Mouse (Mus musculus) liver, embryonic 13.5 days (tissue): ENCODE results near the gene Tomm5. TPM values are rescaled to one million over a fixed set of nuclear protein-coding genes. Genes with fewer than 3 reads are reported as not detected.

Source experiments
- ATAC-seq: fragments of 200-750 bp; cut with Nextera tagmentation; 2 replicates; pipeline ENCODE4 v1.8.0; 2017; ENCODE audit warnings: low read depth, mild to moderate bottlenecking, moderate number of reproducible peaks, moderate library complexity
- DNase-seq: peaks from one replicate; pipeline ENCODE4 v3.0.0; 2022
- H3K27ac ChIP-seq: fragments of 300-500 bp; sonication (generic); 2 replicates; pipeline ENCODE4 v1.5.1; 2015; ENCODE audit warnings: moderate library complexity, mild to moderate bottlenecking, inconsistent platforms
- H3K27me3 ChIP-seq: fragments of 300-500 bp; sonication (generic); 2 replicates; pipeline ENCODE4 v1.6.1; 2015; ENCODE audit warnings: mild to moderate bottlenecking, inconsistent platforms
- H3K36me3 ChIP-seq: fragments of 300-500 bp; sonication (generic); 2 replicates; pipeline ENCODE4 v1.6.1; 2015; ENCODE audit warnings: mild to moderate bottlenecking, inconsistent platforms
- H3K4me1 ChIP-seq: fragments of 300-500 bp; sonication (generic); replicated peaks from 2 replicates; pipeline ENCODE4 v1.6.1; 2015; ENCODE audit warnings: inconsistent platforms
- H3K4me2 ChIP-seq: fragments of 300-500 bp; sonication (generic); 2 replicates; pipeline ENCODE4 v1.6.1; 2015; ENCODE audit warnings: inconsistent platforms, mild to moderate bottlenecking, moderate library complexity
- H3K4me3 ChIP-seq: fragments of 300-500 bp; sonication (generic); replicated peaks from 2 replicates; pipeline ENCODE4 v1.5.1; 2015; ENCODE audit warnings: mild to moderate bottlenecking, inconsistent platforms
- H3K9ac ChIP-seq: fragments of 300-500 bp; sonication (generic); 2 replicates; pipeline ENCODE4 v1.6.1; 2015; ENCODE audit warnings: mild to moderate bottlenecking, inconsistent platforms
- H3K9me3 ChIP-seq: fragments of 300-500 bp; sonication (generic); replicated peaks from 2 replicates; pipeline ENCODE4 v1.6.1; 2016; ENCODE audit warnings: inconsistent platforms
- WGBS: fragments of 180-500 bp; shearing (Covaris S2); methylation state at CpG from one replicate; pipeline ENCODE4 v1.1.7; 2015; ENCODE audit not compliant: insufficient replicate concordance; 5-methylcytosine and 5-hydroxymethylcytosine counted together
- polyA plus RNA-seq: library from polyadenylated mRNA; unstranded; fragments of >200 nt; fragmentation: Nextera tagmentation; extraction: Ambion mirVana; gene quantifications from 2 replicates; pipeline ENCODE4 v1.2.1, GENCODE M21; 2015

The Tomm5 gene
- polyA plus RNA-seq, result 259 and 263 TPM in 2 replicates

- DNase-seq (peak; percentile 83), ATAC-seq (peak; percentile 95)
- peak within 1 kb of the TSS; percentile 58 for H3K27ac ChIP-seq
- no peaks in the 10 kb centered on the region for H3K27me3 ChIP-seq
- H3K9me3 ChIP-seq, result no peaks in the 10 kb centered on the region
- H3K4me2 ChIP-seq, result peak within 1 kb of the TSS; percentile 80
- H3K4me1 ChIP-seq, result peaks cover 23% of the 10 kb centered on the region
- peaks cover 34% of the 10 kb centered on the region for H3K36me3 ChIP-seq
- peak within 1 kb of the TSS; percentile 84 for H3K9ac ChIP-seq
- under 1% methylated on average over 39 of the region's 39 CpGs for WGBS
- H3K4me3 ChIP-seq, result peak within 1 kb of the TSS; percentile 78
These were observed at the start of gene Tomm5 for GRCm38 (mm10) chr4:45107601-45108277. TSS of gene Tomm5 (minus strand) at chr4:45108114.

- H3K4me2 ChIP-seq, result no peak overlapping the region
- WGBS, result 53% methylated on average over 3 of the region's 3 CpGs
These were observed 48.5 kb upstream of the Tomm5 start for GRCm38 (mm10) chr4:45156433-45156832.

GRCm38 (mm10) chr4:45143005-45143404 is 35.1 kb upstream of the Tomm5 start:
- DNase-seq (no peak), ATAC-seq (no peak)
- Histone ChIP-seq H3K4me1 (peaks cover 7% of the 10 kb centered on the region; the same call in 1 of the 2 replicates), H3K27ac (no peak overlapping the region), H3K9me3 (no peaks in the 10 kb centered on the region), H3K9ac (no peak overlapping the region), H3K4me3 (no peak overlapping the region), H3K4me2 (no peak overlapping the region), H3K27me3 (0 out of 2 replicates have a peak, but pooled peaks cover 8% of the 10 kb centered on the region), H3K36me3 (no peaks in the 10 kb centered on the region)
- 70% methylated on average over 8 of the region's 8 CpGs for WGBS

More at GRCm38 (mm10) chr4:45156433-45156832, 48.5 kb upstream of the Tomm5 start:
- Histone ChIP-seq H3K4me3 (no peak overlapping the region), H3K27me3 (no peaks in the 10 kb centered on the region), H3K9me3 (no peaks in the 10 kb centered on the region), H3K36me3 (no peaks in the 10 kb centered on the region), H3K27ac (no peak overlapping the region), H3K4me1 (peaks cover 14% of the 10 kb centered on the region), H3K9ac (no peak overlapping the region)
- no peak for DNase-seq
- ATAC-seq, result no peak

GRCm38 (mm10) chr4:45142411-45142810 is 34.5 kb upstream of the Tomm5 start:
- Histone ChIP-seq H3K36me3 (no peaks in the 10 kb centered on the region), H3K9me3 (no peaks in the 10 kb centered on the region), H3K27ac (no peak overlapping the region), H3K4me2 (no peak overlapping the region), H3K27me3 (0 out of 2 replicates have a peak, but pooled peaks cover 8% of the 10 kb centered on the region), H3K4me1 (peaks cover 7% of the 10 kb centered on the region; the same call in 1 of the 2 replicates), H3K9ac (no peak overlapping the region), H3K4me3 (no peak overlapping the region)
- WGBS, result 23% methylated on average over 11 of the region's 11 CpGs
- no peak for ATAC-seq
- no peak for DNase-seq

GRCm38 (mm10) chr4:45141835-45142234 is 33.9 kb upstream of the Tomm5 start:
- ATAC-seq, result no peak
- no peak overlapping the region for H3K4me3 ChIP-seq

GRCm38 (mm10) chr4:45137636-45138035 is 29.7 kb upstream of the Tomm5 start:
- 0 out of 2 replicates have a peak, but pooled peaks cover 3% of the 10 kb centered on the region for H3K4me1 ChIP-seq
- no peak overlapping the region for H3K4me3 ChIP-seq
- no peaks in the 10 kb centered on the region for H3K9me3 ChIP-seq
- ATAC-seq (no peak), DNase-seq (no peak)
- no peak overlapping the region for H3K9ac ChIP-seq
- no peak overlapping the region for H3K27ac ChIP-seq
- 31% methylated on average over 4 of the region's 4 CpGs for WGBS
- H3K27me3 ChIP-seq, result 0 out of 2 replicates have a peak, but pooled peaks cover 5% of the 10 kb centered on the region
- no peak overlapping the region for H3K4me2 ChIP-seq
- no peaks in the 10 kb centered on the region for H3K36me3 ChIP-seq

More at GRCm38 (mm10) chr4:45141835-45142234, 33.9 kb upstream of the Tomm5 start:
- H3K27me3 ChIP-seq, result 0 out of 2 replicates have a peak, but pooled peaks cover 8% of the 10 kb centered on the region
- DNase-seq, result no peak
- no peak overlapping the region for H3K4me2 ChIP-seq
- H3K27ac ChIP-seq, result no peak overlapping the region
- H3K4me1 ChIP-seq, result peaks cover 7% of the 10 kb centered on the region; the same call in 1 of the 2 replicates
- H3K36me3 ChIP-seq, result no peaks in the 10 kb centered on the region
- WGBS, result 43% methylated on average over 5 of the region's 5 CpGs
- H3K9me3 ChIP-seq, result no peaks in the 10 kb centered on the region
- no peak overlapping the region for H3K9ac ChIP-seq

GRCm38 (mm10) chr4:45134471-45134870 is 26.6 kb upstream of the Tomm5 start:
- DNase-seq (no peak), ATAC-seq (no peak)
- Histone ChIP-seq H3K4me1 (no peaks in the 10 kb centered on the region), H3K36me3 (no peaks in the 10 kb centered on the region), H3K4me3 (no peak overlapping the region), H3K9ac (no peak overlapping the region), H3K27me3 (0 out of 2 replicates have a peak, but pooled peaks cover 2% of the 10 kb centered on the region), H3K27ac (no peak overlapping the region), H3K4me2 (no peak overlapping the region), H3K9me3 (no peaks in the 10 kb centered on the region)
- WGBS, result 63% methylated on average over 8 of the region's 8 CpGs

GRCm38 (mm10) chr4:45131021-45131420 is 23.1 kb upstream of the Tomm5 start:
- Histone ChIP-seq H3K9me3 (no peaks in the 10 kb centered on the region), H3K4me2 (no peak overlapping the region), H3K36me3 (no peaks in the 10 kb centered on the region), H3K4me3 (no peak overlapping the region), H3K27me3 (no peaks in the 10 kb centered on the region), H3K27ac (no peak overlapping the region), H3K4me1 (no peaks in the 10 kb centered on the region), H3K9ac (no peak overlapping the region)
- no peak for ATAC-seq
- 60% methylated on average over 4 of the region's 4 CpGs for WGBS
- DNase-seq, result no peak

- no peaks in the 10 kb centered on the region for H3K27me3 ChIP-seq
- no peak overlapping the region for H3K4me2 ChIP-seq
- WGBS, result 70% methylated on average over 11 of the region's 11 CpGs
- no peaks in the 10 kb centered on the region for H3K4me1 ChIP-seq
- H3K4me3 ChIP-seq, result no peak overlapping the region
- no peak overlapping the region for H3K27ac ChIP-seq
- DNase-seq (no peak), ATAC-seq (no peak)
- H3K36me3 ChIP-seq, result no peaks in the 10 kb centered on the region
- no peaks in the 10 kb centered on the region for H3K9me3 ChIP-seq
- no peak overlapping the region for H3K9ac ChIP-seq
These were observed 13.4 kb upstream of the Tomm5 start for GRCm38 (mm10) chr4:45121311-45121710.

GRCm38 (mm10) chr4:45108456-45109110 is 669 bp upstream of the Tomm5 start:
- DNase-seq (no peak), ATAC-seq (no peak)
- H3K27ac ChIP-seq, result 0 out of 2 replicates have a peak overlapping the region, but pooled peaks have one; percentile 4
- no peaks in the 10 kb centered on the region for H3K27me3 ChIP-seq
- WGBS, result 62% methylated on average over 8 of the region's 8 CpGs
- H3K36me3 ChIP-seq, result peaks cover 27% of the 10 kb centered on the region
- H3K4me2 ChIP-seq, result peak overlapping the region; percentile 80
- H3K9me3 ChIP-seq, result no peaks in the 10 kb centered on the region
- H3K4me1 ChIP-seq, result peaks cover 23% of the 10 kb centered on the region
- peak overlapping the region; percentile 84; the same call in 1 of the 2 replicates for H3K9ac ChIP-seq
- peak overlapping the region; percentile 78 for H3K4me3 ChIP-seq

- no peak for DNase-seq
- Histone ChIP-seq H3K4me2 (peak overlapping the region; percentile 80), H3K27me3 (no peaks in the 10 kb centered on the region), H3K36me3 (peaks cover 41% of the 10 kb centered on the region), H3K9ac (peak overlapping the region; percentile 84), H3K4me1 (peaks cover 26% of the 10 kb centered on the region), H3K9me3 (no peaks in the 10 kb centered on the region), H3K4me3 (peak overlapping the region; percentile 78), H3K27ac (peak overlapping the region; percentile 58; the same call in 1 of the 2 replicates)
- ATAC-seq, result no peak
- 3% methylated on average over 4 of the region's 4 CpGs for WGBS
These were observed 848 bp downstream of the Tomm5 start for GRCm38 (mm10) chr4:45107066-45107465.
